Mouse (Mus musculus): ENCODE measurements at regions not wholly inside any gene's neighbourhood (a gene's known extent, or its start where the extent isn't known, plus 50 kb on each side); places are given as distances from the start of the nearest gene placed in this dataset.

DNA sequence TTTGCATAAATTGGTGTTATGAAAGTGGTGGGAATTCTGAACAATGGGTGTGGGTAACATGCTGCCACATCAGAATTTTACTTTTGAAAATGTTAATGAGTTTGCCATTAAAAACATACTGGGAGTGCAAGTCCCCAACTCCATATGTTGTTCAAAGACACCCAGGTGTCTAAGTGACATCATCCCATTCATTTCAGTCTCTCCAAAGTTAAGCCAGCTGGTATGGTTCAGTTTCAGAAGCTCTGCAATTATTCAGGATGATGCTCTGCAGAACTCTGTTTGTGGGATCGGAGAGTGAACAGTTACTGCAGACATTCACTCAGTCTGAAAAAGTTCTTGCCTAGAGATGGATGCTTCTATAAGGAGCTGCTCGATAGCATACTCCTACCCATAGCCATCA, 56.3 kb upstream of the Ufm1 start:
- H3K27me3 ChIP-seq (replicated peaks): no peaks in the 10 kb centered on the region
- no peak for DNase-seq (ENCODE audit: extremely low read depth)
- in situ Hi-C loops (cut with MboI; ENCODE audit: low pct_ligation_motif_present, low pct_unique_long_range_greater_than_20kb, low sequenced_read_pairs) (no loop called here), dilution Hi-C loops (cut with MboI; ENCODE audit: extremely low pct_ligation_motif_present, extremely low pct_unique_long_range_greater_than_20kb, low sequenced_read_pairs) (no loop called here)
- H3K79me2 ChIP-seq (replicated peaks; ENCODE audit: control insufficient read depth, extremely low read depth, insufficient read depth, poor library complexity, severe bottlenecking): no peaks in the 10 kb centered on the region
- H3K9ac ChIP-seq (ENCODE audit: insufficient read depth, low read depth): no peak overlapping the region
- peaks cover 2 to 17% of the 10 kb centered on the region in 2 experiments; a peak in 2 of 4 replicates for H3K4me1 ChIP-seq (ENCODE audit: control insufficient read depth in 1 of 2, insufficient read depth in 2 of 2)
- no peak overlapping the region for H3K4me3 ChIP-seq (replicated peaks in 1 of 3; ENCODE audit: low read depth in 2 of 3, low read length in 2 of 3, poor library complexity in 1 of 3)
- H3K9me3 ChIP-seq (replicated peaks; ENCODE audit: low read length): no peaks in the 10 kb centered on the region
- H3K4me2 ChIP-seq (ENCODE audit: insufficient read depth, low read depth, poor library complexity, severe bottlenecking): no peak overlapping the region
- TF ChIP-seq ZMIZ1 (IDR thresholded peaks at IDR 0.05; ENCODE audit: low read depth, low read length) (no peak), BHLHE40 (IDR thresholded peaks at IDR 0.05; ENCODE audit: low read depth, low read length) (no peak), MAFK (IDR thresholded peaks at IDR 0.05; ENCODE audit: insufficient replicate concordance, low read length) (no peak), MAX (IDR thresholded peaks at IDR 0.05; ENCODE audit: low read length) (no peak), ZNF384 (IDR thresholded peaks at IDR 0.05; ENCODE audit: low read depth, low read length) (no peak), E2F4 (IDR thresholded peaks at IDR 0.05; ENCODE audit: insufficient replicate concordance, low read depth, low read length) (no peak), EP300 (IDR thresholded peaks at IDR 0.05; ENCODE audit: low read length) (no peak), HCFC1 (IDR thresholded peaks at IDR 0.05; ENCODE audit: low read depth, low read length) (no peak), ELF1 (IDR thresholded peaks at IDR 0.05; ENCODE audit: low read depth, low read length) (no peak), TBP (conservative IDR thresholded peaks at IDR 0.05; ENCODE audit: low read depth, low read length) (no peak), RAD21 (IDR thresholded peaks at IDR 0.05; ENCODE audit: low read depth, low read length) (no peak), PAX5 (IDR thresholded peaks at IDR 0.05; ENCODE audit: low read length) (no peak), GABPA (IDR thresholded peaks at IDR 0.05; ENCODE audit: insufficient replicate concordance, low read depth, low read length) (no peak), ZKSCAN1 (IDR thresholded peaks at IDR 0.05; ENCODE audit: borderline replicate concordance, low read depth, low read length) (no peak), ETS1 (conservative IDR thresholded peaks at IDR 0.05; ENCODE audit: low read depth, low read length) (no peak), MAZ (IDR thresholded peaks at IDR 0.05; ENCODE audit: low read depth, low read length) (no peak), POLR2AphosphoS2 (IDR thresholded peaks at IDR 0.05; ENCODE audit: low read depth, low read length) (no peak), USF1 (IDR thresholded peaks at IDR 0.05; ENCODE audit: low read depth, low read length) (no peak), RCOR1 (conservative IDR thresholded peaks at IDR 0.05; ENCODE audit: low read depth, low read length) (no peak), ZC3H11A (IDR thresholded peaks at IDR 0.05; ENCODE audit: low read depth, low read length) (no peak)
- no peak overlapping the region for H3K27ac ChIP-seq (ENCODE audit: insufficient read depth, low read depth)
- no peaks in the 10 kb centered on the region for H3K36me3 ChIP-seq (replicated peaks in 1 of 2; ENCODE audit: control insufficient read depth in 1 of 2, insufficient read depth in 1 of 2, low read length in 1 of 2)

DNA sequence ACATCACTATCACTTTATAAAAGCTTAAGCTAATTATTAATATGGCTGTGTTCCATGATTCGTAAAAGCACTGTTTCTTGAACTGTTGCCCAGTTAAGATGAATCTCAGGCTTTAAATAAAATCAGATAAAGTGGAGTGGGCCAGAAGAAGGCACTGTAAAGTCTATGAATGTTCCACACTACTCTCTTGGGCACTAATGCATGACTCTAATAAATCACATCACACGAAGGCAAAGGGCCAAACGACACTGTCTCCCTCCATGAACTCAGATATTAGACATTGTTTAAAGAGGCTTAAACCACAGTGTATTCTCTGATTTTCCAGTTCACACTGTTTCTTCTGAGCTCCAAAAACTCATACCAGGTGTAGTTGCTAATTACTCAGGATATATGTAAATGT, 55.9 kb upstream of the Ufm1 start:
- H3K27me3 ChIP-seq (replicated peaks): no peaks in the 10 kb centered on the region
- dilution Hi-C loops (cut with MboI; ENCODE audit: extremely low pct_ligation_motif_present, extremely low pct_unique_long_range_greater_than_20kb, low sequenced_read_pairs): no loop called here
- H3K9ac ChIP-seq (ENCODE audit: insufficient read depth, low read depth): no peak overlapping the region
- no peaks in the 10 kb centered on the region for H3K79me2 ChIP-seq (replicated peaks; ENCODE audit: control insufficient read depth, extremely low read depth, insufficient read depth, poor library complexity, severe bottlenecking)
- no peak overlapping the region for H3K4me3 ChIP-seq (replicated peaks in 1 of 3; ENCODE audit: low read depth in 2 of 3, low read length in 2 of 3, poor library complexity in 1 of 3)
- no peaks in the 10 kb centered on the region for H3K36me3 ChIP-seq (replicated peaks in 1 of 2; ENCODE audit: control insufficient read depth in 1 of 2, insufficient read depth in 1 of 2, low read length in 1 of 2)
- no peak overlapping the region for H3K4me2 ChIP-seq (ENCODE audit: insufficient read depth, low read depth, poor library complexity, severe bottlenecking)
- H3K4me1 ChIP-seq (ENCODE audit: control insufficient read depth in 1 of 2, insufficient read depth in 2 of 2): peaks cover 6 to 21% of the 10 kb centered on the region in 2 experiments
- no peak for TF ChIP-seq E2F4 (IDR thresholded peaks at IDR 0.05; ENCODE audit: insufficient replicate concordance, low read depth, low read length)
- TF ChIP-seq CHD2 (IDR thresholded peaks at IDR 0.05; ENCODE audit: low read length): no peak
- no peak for TF ChIP-seq RAD21 (IDR thresholded peaks at IDR 0.05; ENCODE audit: low read depth, low read length)
- no peak for TF ChIP-seq NRF1 (IDR thresholded peaks at IDR 0.05; ENCODE audit: low read depth, low read length)
- H3K27ac ChIP-seq (ENCODE audit: insufficient read depth, low read depth): no peak overlapping the region
- DNase-seq (ENCODE audit: extremely low read depth): no peak
- in situ Hi-C loops (cut with MboI; ENCODE audit: low pct_ligation_motif_present, low pct_unique_long_range_greater_than_20kb, low sequenced_read_pairs): no loop called here
- H3K9me3 ChIP-seq (replicated peaks; ENCODE audit: low read length): no peaks in the 10 kb centered on the region
